Mouse (Mus musculus) brown adipose tissue, adult 24 weeks (tissue): ENCODE data around the gene Rem1. TPM values are rescaled to one million over a fixed set of nuclear protein-coding genes. Genes with fewer than 3 reads are reported as not detected.

ENCODE experiments used
- H3K27ac ChIP-seq: fragments of 200-500 bp; replicated peaks from 2 replicates; pipeline ENCODE4 v1.5.1; 2012; ENCODE audit warnings: low read depth, mild to moderate bottlenecking, low read length
- H3K4me1 ChIP-seq: fragments of 200-500 bp; 2 replicates; pipeline ENCODE4 v1.6.1; 2012; ENCODE audit warnings: low read length, mixed read lengths; ENCODE audit not compliant: control insufficient read depth, insufficient read depth, insufficient read length
- H3K4me3 ChIP-seq: fragments of 200-500 bp; 2 replicates; pipeline ENCODE4 v1.5.1; 2012; ENCODE audit warnings: low read depth, mild to moderate bottlenecking, low read length, moderate library complexity; ENCODE audit not compliant: insufficient read depth
- polyA plus RNA-seq: library from polyadenylated mRNA; stranded (reverse); fragments of >200 nt; gene quantifications from 2 replicates; pipeline ENCODE4 v1.2.4, GENCODE M21; 2012; ENCODE audit not compliant: missing spikeins, insufficient read depth, insufficient read length

The Rem1 gene
- polyA plus RNA-seq, 1 experiment: 1.2 TPM

DNA sequence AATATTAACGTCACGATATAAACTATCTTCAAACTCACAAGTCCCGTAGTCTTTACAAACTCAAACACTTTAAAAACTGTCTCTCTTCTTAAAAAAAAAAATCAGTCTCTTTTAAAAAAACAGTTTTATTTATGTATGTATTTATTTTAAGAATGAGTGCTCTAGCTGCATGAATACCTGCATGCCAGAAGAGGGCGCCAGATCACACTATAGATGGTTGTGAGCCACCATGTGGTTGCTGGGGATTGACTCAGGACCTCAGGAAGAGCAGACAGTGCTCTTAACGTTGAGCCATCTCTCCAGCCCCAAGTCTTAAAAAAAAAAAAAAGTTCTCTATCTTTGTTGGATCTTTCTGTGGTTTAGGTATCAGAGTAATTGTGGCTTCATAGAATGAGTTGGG, 9.4 kb upstream of the Rem1 start:
- no peak overlapping the region for H3K4me3 ChIP-seq
- no peak overlapping the region for H3K27ac ChIP-seq
- H3K4me1 ChIP-seq: no peaks in the 10 kb centered on the region

GRCm38 (mm10) chr2:152620367-152621134, 6.2 kb upstream of the Rem1 start:
- Histone ChIP-seq H3K4me1 (no peaks in the 10 kb centered on the region), H3K4me3 (no peak overlapping the region), H3K27ac (no peak overlapping the region; the same call in 1 of the 2 replicates)

DNA sequence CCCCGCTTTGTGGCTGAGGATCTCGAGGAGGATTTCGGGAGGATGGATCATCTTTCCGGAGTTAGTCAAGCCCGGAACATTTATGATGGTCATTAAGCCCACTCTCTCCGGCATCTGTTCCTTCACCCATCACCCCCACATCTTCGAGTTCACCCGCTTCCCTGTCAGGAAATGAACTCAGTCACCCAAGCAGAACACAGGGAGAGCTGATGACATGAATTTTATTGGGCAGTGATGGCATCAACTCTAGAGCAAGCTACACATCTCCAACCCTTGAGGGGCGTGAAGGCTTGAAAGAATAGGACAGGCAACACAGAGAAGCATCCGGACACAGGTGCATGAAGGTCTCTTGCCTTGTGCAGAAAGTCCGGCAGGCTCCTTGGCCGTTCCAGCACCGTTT, 4.6 kb upstream of the Rem1 start:
- Histone ChIP-seq H3K4me3 (no peak overlapping the region), H3K27ac (no peak overlapping the region), H3K4me1 (no peaks in the 10 kb centered on the region)

- Histone ChIP-seq H3K27ac (no peak within 1 kb of the TSS), H3K4me3 (no peak within 1 kb of the TSS), H3K4me1 (no peaks in the 10 kb centered on the region)
These were observed 3.8 kb upstream of the Rem1 start, which contains the start of gene Defb25 for GRCm38 (mm10) chr2:152622953-152623352. Defb25 (minus strand) TSS chr2:152623053.

DNA sequence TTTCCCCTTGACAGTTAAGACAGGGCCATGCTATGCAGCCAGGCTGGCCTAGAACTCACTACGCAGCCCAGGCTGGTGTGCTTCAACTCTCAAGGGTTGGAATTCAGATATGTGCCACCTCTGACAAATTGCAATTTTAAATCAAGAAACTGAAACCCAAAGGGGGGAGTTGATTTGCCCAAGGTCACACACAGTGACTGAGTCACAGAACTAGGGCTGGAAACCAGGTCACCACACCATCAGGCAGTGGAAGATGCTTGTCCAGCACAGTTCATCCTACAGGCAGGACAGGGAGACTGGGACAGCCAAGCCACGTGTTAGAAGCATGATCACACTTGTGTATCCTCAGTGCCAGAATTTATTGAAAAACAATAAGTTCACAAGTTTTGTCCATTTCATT, 2.2 kb upstream of the Rem1 start:
- Histone ChIP-seq H3K27ac (no peak overlapping the region), H3K4me3 (no peak overlapping the region), H3K4me1 (no peaks in the 10 kb centered on the region)

GRCm38 (mm10) chr2:152625256-152625655, 1.5 kb upstream of the Rem1 start:
- H3K4me1 ChIP-seq: no peaks in the 10 kb centered on the region
- no peak overlapping the region for H3K27ac ChIP-seq
- no peak overlapping the region for H3K4me3 ChIP-seq

GRCm38 (mm10) chr2:152628066-152628465, 1.3 kb downstream of the Rem1 start:
- Histone ChIP-seq H3K27ac (peak overlapping the region; percentile 46; the same call in 1 of the 2 replicates), H3K4me1 (no peaks in the 10 kb centered on the region), H3K4me3 (peak overlapping the region; percentile 55)

DNA sequence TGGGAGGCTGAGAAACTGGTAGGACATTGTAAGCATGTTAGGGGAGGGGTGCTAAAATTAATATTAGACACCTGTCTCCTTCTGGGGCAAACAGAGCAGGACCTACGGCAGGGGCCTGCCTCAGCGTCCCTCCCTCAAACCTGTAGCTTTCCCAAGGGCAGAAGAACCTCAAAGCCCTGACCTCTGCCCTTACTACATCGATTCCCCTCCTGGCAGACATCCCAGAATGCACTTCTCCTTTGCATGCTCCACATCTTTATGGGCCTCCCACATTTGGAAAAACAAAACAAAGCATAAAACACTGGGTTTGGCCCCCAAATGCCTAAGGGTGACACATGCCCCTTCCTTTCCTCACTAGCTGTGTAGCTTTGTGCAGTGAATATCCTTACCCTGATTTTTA, 2.5 kb downstream of the Rem1 start:
- Histone ChIP-seq H3K27ac (no peak overlapping the region), H3K4me3 (no peak overlapping the region)

GRCm38 (mm10) chr2:152629904-152630303, 3.2 kb downstream of the Rem1 start:
- H3K4me1 ChIP-seq: no peaks in the 10 kb centered on the region
- H3K27ac ChIP-seq: no peak overlapping the region
- H3K4me3 ChIP-seq: no peak overlapping the region

More for the DNA sequence above, 2.5 kb downstream of the Rem1 start:
- H3K4me1 ChIP-seq: no peaks in the 10 kb centered on the region

- Histone ChIP-seq H3K4me3 (no peak overlapping the region), H3K27ac (0 out of 2 replicates have a peak overlapping the region, but pooled peaks have one; percentile 16)
These were observed 6.6 kb downstream of the Rem1 start for GRCm38 (mm10) chr2:152633334-152633733.

DNA sequence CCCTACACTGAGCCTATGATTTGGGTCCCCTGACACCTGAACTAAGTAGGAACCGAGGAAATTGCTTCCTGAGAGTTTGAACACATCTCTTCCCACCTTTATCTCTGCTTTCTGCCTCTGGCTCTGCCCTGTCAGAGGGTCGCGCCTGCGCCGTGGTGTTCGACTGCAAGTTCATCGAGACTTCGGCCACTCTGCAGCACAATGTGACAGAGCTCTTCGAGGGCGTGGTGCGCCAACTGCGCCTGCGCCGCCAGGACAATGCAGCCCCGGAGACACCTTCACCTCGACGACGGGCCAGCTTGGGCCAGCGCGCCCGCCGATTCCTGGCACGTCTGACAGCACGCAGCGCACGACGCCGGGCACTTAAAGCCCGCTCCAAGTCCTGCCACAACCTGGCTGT, 7.6 kb downstream of the Rem1 start:
- H3K4me1 ChIP-seq: no peaks in the 10 kb centered on the region
- no peak overlapping the region for H3K4me3 ChIP-seq
- H3K27ac ChIP-seq: no peak overlapping the region

More at GRCm38 (mm10) chr2:152633334-152633733, 6.6 kb downstream of the Rem1 start:
- no peaks in the 10 kb centered on the region for H3K4me1 ChIP-seq

GRCm38 (mm10) chr2:152636246-152637005, 9.7 kb downstream of the Rem1 start:
- no peak overlapping the region for H3K4me3 ChIP-seq
- H3K27ac ChIP-seq: peak overlapping the region; percentile 85
- no peaks in the 10 kb centered on the region for H3K4me1 ChIP-seq

- peak overlapping the region; percentile 54 for H3K27ac ChIP-seq
- H3K4me3 ChIP-seq: no peak overlapping the region
- no peaks in the 10 kb centered on the region for H3K4me1 ChIP-seq
These were observed 10.2 kb downstream of the Rem1 start for GRCm38 (mm10) chr2:152637006-152637322.

- peak overlapping the region; percentile 54; the same call in 1 of the 2 replicates for H3K27ac ChIP-seq
- no peaks in the 10 kb centered on the region for H3K4me1 ChIP-seq
- H3K4me3 ChIP-seq: no peak overlapping the region
These were observed 10.6 kb downstream of the Rem1 start for GRCm38 (mm10) chr2:152637381-152637780.

DNA sequence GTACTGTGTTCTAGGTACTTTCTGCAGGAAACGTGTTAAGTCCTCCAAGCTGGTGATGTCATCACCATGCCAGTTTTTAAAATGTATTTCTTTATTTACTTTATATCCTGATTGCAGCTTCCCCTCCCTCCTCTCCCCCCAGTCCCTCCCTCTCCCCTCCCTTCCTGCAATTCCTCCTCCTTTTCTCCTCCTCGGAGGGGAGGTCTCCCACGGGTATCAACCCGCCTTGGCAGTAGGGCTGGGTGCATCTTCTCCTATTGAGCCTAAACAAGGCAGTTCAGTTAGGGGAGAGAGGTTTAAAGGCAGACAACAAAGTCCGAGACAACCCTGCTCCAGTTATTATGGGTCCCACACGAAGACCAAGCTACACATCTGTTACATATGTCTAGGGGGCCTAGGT, 12.1 kb downstream of the Rem1 start:
- H3K27ac ChIP-seq: peak overlapping the region; percentile 62
- H3K4me1 ChIP-seq: no peaks in the 10 kb centered on the region
- H3K4me3 ChIP-seq: no peak overlapping the region
